Mouse (Mus musculus) brain, embryonic 14.5 days (tissue): ENCODE measurements around the gene Vps11. TPM values are rescaled to one million over a fixed set of nuclear protein-coding genes. Genes with fewer than 3 reads are reported as not detected.
"Not testable (repeated sequence)": the region's sequence is repeated elsewhere in the genome, so short reads cannot be mapped to it uniquely, and the experiment has no call there.

ENCODE experiments used
- DNase-seq: peaks from one replicate; pipeline ENCODE4 v3.0.0-alpha.2; 2011; ENCODE audit warnings: low read depth
- CTCF ChIP-seq: fragments of 200-500 bp; IDR thresholded peaks from 2 replicates; pipeline ENCODE4 v1.5.1; 2012; ENCODE audit warnings: inconsistent platforms, mild to moderate bottlenecking, moderate library complexity, borderline replicate concordance; ENCODE audit not compliant: insufficient read depth, insufficient read length; ENCODE audit errors: extremely low read depth
- POLR2A ChIP-seq: fragments of 200-500 bp; IDR thresholded peaks from 2 replicates; pipeline ENCODE4 v1.6.1; 2012; ENCODE audit warnings: mild to moderate bottlenecking, inconsistent platforms, borderline replicate concordance; ENCODE audit not compliant: poor library complexity, insufficient read depth, insufficient read length, severe bottlenecking; ENCODE audit errors: extremely low read depth
- polyA plus RNA-seq: library from polyadenylated mRNA; depleted of rRNA; stranded (reverse); fragments of >200 nt; gene quantifications from 2 replicates; pipeline ENCODE4 v1.2.3, GENCODE M21; 2012; rRNA removed

The Vps11 gene
- polyA plus RNA-seq, 1 experiment: 40.9 TPM

- TF ChIP-seq CTCF: no peak
- TF ChIP-seq POLR2A: no peak
- no peak for DNase-seq
These were observed 44.0 kb downstream of the Vps11 start for GRCm38 (mm10) chr9:44317452-44317851.

- TF ChIP-seq CTCF (no peak), POLR2A (no peak)
These were observed 46.6 kb downstream of the Vps11 start for GRCm38 (mm10) chr9:44314910-44315309.

GRCm38 (mm10) chr9:44314257-44314547 is 47.3 kb downstream of the Vps11 start:
- TF ChIP-seq CTCF (no peak), POLR2A (no peak)
- no peak for DNase-seq

More at GRCm38 (mm10) chr9:44314910-44315309, 46.6 kb downstream of the Vps11 start:
- no peak for DNase-seq

GRCm38 (mm10) chr9:44313476-44314256 is 47.8 kb downstream of the Vps11 start:
- TF ChIP-seq CTCF (no peak), POLR2A (no peak)
- peak; percentile 54 for DNase-seq

GRCm38 (mm10) chr9:44311136-44312134 is 50.0 kb downstream of the Vps11 start:
- DNase-seq: peak; percentile 32

GRCm38 (mm10) chr9:44310750-44311135 is 50.7 kb downstream of the Vps11 start:
- DNase-seq: no peak
- TF ChIP-seq CTCF: no peak
- TF ChIP-seq POLR2A: no peak

More at GRCm38 (mm10) chr9:44311136-44312134, 50.0 kb downstream of the Vps11 start:
- no peak for TF ChIP-seq POLR2A
- TF ChIP-seq CTCF: no peak

- DNase-seq: no peak
- no peak for TF ChIP-seq CTCF
- no peak for TF ChIP-seq POLR2A
These were observed 51.7 kb downstream of the Vps11 start for GRCm38 (mm10) chr9:44309756-44310155.

- no peak for DNase-seq
- TF ChIP-seq POLR2A (no peak), CTCF (no peak)
These were observed 54.2 kb downstream of the Vps11 start for GRCm38 (mm10) chr9:44307248-44307647.

GRCm38 (mm10) chr9:44306532-44306931 is 54.9 kb downstream of the Vps11 start:
- TF ChIP-seq POLR2A (no peak), CTCF (no peak)

GRCm38 (mm10) chr9:44305466-44306079 is 55.9 kb downstream of the Vps11 start, which contains the start of gene Hinfp:
Gene Hinfp (minus strand): TSS chr9:44305671.
- peak; percentile 93; the same call in 1 of the 2 replicates for TF ChIP-seq POLR2A
- TF ChIP-seq CTCF: no peak
- DNase-seq: peak; percentile 100

More at GRCm38 (mm10) chr9:44306532-44306931, 54.9 kb downstream of the Vps11 start:
- DNase-seq: no peak

- DNase-seq: not testable (repeated sequence)
These were observed 61.5 kb downstream of the Vps11 start for GRCm38 (mm10) chr9:44300001-44300400.

Other genes with a start within 250 kb of the Vps11 start
- gene Gm49380, start 248.2 kb downstream of the Vps11 start, polyA plus RNA-seq: 0.06 and 0.29 TPM in 2 replicates
- 31.4 and 34.7 TPM in 2 replicates for gene Rnf26, start 248.2 kb downstream of the Vps11 start, polyA plus RNA-seq
- gene Mcam, start 227.2 kb downstream of the Vps11 start, polyA plus RNA-seq: 28.5 and 28.9 TPM in 2 replicates
- 24.5 and 30.7 TPM in 2 replicates for gene Cbl, start 127.6 kb downstream of the Vps11 start, polyA plus RNA-seq
- gene Ccdc153, start 121.0 kb downstream of the Vps11 start, polyA plus RNA-seq: 0.15 TPM in 1 of 2 replicates, not detected in the other
- 0.57 and 0.78 TPM in 2 replicates for gene Pdzd3, start 110.2 kb downstream of the Vps11 start, polyA plus RNA-seq
- gene Nlrx1, start 93.1 kb downstream of the Vps11 start, polyA plus RNA-seq: 4.0 and 4.5 TPM in 2 replicates
- 72.9 and 77.1 TPM in 2 replicates for gene Abcg4, start 73.1 kb downstream of the Vps11 start, polyA plus RNA-seq
- gene Hinfp, start 56.0 kb downstream of the Vps11 start, polyA plus RNA-seq: 44.2 and 47.6 TPM in 2 replicates
- 58.5 and 62.1 TPM in 2 replicates for gene C2cd2l, start 41.4 kb downstream of the Vps11 start, polyA plus RNA-seq
- gene Dpagt1, start 35.7 kb downstream of the Vps11 start, polyA plus RNA-seq: 47.2 and 54.4 TPM in 2 replicates
- gene H2afx, start 27.0 kb downstream of the Vps11 start, polyA plus RNA-seq: 223 and 342 TPM in 2 replicates
- gene Hmbs, start 17.4 kb downstream of the Vps11 start, polyA plus RNA-seq: 40.9 and 48.9 TPM in 2 replicates
- 50.3 and 57.4 TPM in 2 replicates for gene Hyou1, start 17.8 kb upstream of the Vps11 start, polyA plus RNA-seq
- gene Slc37a4, start 35.2 kb upstream of the Vps11 start, polyA plus RNA-seq: 51.8 and 57.7 TPM in 2 replicates
- 566 and 626 TPM in 2 replicates for gene Rps25, start 45.5 kb upstream of the Vps11 start, polyA plus RNA-seq
- 169 and 195 TPM in 2 replicates for gene Trappc4, start 45.9 kb upstream of the Vps11 start, polyA plus RNA-seq
- 47.1 and 59.9 TPM in 2 replicates for gene Ccdc84, start 56.9 kb upstream of the Vps11 start, polyA plus RNA-seq
- gene Foxr1, start 79.5 kb upstream of the Vps11 start, polyA plus RNA-seq: not detected in 2 replicates
- gene Upk2, start 93.3 kb upstream of the Vps11 start, polyA plus RNA-seq: 0.08 TPM in 1 of 2 replicates, not detected in the other
- 14.4 and 35.5 TPM in 2 replicates for gene Bcl9l, start 121.2 kb upstream of the Vps11 start, polyA plus RNA-seq
- 0.03 and 0.04 TPM in 2 replicates for gene Cxcr5, start 200.2 kb upstream of the Vps11 start, polyA plus RNA-seq
- gene Ddx6, start 243.2 kb upstream of the Vps11 start, polyA plus RNA-seq: 40.8 and 68.4 TPM in 2 replicates